Mouse (Mus musculus): ENCODE results near the gene Cdc34.
"Not testable (repeated sequence)": the region's sequence is repeated elsewhere in the genome, so short reads cannot be mapped to it uniquely, and the experiment has no call there.

Gene Cdc34

DNA sequence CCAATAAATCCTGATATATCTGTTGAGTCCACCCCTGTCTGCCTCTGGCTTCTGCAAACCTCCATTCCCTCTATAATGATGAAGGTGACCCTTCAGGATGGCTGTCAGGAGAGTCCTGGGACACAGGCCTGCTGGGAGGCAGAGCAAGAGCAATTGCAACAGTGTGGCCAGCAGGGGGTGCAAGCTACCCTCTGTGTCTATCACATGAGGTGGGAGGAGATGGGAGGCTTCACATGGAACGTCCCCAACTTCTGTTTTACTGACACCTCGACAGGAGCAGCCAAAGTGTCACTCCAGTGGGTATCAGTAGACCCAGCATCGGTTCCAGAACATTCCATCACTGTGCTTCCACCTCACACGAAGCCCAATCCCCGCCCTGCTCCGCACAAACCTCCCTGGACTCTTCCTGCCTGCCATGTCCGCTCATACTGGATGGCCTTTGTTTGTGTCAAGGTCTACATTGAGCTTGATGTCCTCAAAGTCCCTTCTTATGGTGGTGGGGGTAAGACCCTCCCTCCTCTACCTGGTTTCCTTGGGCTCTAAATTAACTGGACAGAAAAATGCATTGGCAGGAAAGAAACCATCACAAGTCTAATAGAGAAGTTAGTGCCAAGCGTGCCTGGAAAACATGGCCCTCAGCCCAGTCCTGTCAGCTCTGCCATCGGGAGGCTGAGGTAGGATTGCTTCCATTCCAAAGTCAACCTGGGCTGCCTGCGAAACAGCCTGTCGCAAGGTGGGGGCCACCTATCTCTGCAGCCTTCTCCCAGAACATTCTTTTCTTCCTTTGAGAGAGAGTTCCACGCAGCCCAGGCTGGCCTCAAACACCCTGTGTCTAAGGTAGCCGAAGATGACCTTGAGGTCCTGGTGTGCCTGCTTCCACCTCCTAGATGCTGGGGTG lies 13.5 kb downstream of the Cdc34 start:
- peak; percentile 58 to 74 for DNase-seq (ENCODE audit: low spot score in 2 of 2)

DNA sequence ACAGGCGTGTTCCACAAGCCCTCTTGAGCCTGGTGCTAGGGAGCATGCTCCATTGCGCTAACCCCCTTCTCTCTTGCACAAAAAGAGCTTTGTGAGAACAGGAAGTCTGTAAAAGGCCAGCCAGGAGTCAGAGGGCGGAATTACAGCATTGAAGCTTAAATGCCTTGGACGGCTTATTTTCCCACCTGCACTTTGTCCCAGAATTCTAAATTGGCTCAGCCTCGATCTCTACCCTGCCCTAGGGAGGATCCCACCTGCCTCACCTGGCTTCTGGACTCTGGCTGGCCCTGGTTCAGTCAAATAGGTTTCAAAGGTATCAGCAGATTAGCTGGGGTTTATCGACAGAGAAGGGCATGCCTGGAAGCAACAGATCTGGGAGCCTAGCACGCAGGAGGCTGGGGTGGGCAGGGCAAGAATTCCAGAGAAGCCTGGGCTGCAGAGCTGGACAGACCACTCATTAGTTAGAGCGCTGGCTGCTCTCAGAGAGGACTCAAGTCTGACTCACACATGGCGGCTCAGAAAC lies 14.2 kb downstream of the Cdc34 start:
- DNase-seq (ENCODE audit: low spot score in 2 of 2) = no peak

DNA sequence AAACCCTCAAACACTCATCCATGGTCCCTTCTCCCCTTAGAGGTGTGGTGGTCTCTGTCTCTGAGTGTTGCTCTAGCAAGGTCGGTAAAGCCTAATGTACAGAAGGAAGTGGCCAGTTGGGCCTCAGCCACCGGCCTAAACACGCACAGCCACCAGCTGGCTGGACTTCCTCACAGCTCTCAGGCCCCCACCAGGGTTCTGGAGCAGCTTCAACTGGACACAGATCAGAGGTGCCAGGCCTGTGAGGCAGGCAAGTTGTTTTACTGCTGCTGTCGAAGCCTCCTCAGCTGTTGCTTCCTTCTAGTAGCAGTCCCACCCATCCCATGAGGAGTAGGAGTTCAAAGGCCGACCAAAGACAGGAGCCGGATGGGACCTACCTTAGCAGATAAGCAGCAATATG lies 15.9 kb downstream of the Cdc34 start:
- DNase-seq (ENCODE audit: low spot score in 2 of 2) = no peak

DNA sequence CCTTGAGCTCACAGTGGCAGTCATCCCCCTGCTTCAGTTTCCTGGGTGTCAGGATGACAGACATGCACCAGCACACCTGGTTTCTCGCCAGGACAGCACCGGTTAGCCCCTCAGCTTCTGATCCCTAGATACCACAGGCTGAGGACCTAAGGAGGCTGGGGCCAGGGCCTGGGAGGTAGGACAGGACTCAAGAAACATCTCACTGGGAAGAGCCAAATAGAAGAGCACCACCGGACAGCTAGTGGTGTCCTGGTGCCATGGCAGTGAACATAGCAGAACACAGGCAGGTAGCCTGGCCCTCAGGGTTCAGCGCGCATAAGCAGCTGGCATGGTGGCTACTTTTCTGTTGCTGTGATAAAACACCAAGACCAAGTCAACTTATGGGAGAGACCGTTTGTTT lies 16.5 kb downstream of the Cdc34 start:
- DNase-seq (ENCODE audit: low spot score in 2 of 2) = no peak

DNA sequence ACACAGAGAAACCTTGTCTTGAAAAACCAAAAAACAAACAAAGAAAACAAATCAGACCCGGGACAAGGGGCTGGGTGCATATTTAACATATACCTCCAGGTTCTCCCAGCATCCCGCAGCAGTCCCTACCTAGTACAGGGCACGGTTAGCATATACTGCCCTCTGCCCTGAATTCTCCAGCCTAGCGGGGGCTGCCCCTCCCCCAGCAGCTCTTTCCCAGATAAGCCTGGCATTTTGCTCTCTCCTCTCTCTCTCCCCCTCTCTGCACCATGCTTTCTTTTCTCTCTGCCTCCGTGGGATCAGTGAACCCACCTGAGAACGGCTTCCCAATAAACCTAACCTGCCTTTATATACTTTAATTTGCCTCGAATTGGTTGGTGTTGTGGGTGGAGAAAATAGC lies 18.7 kb downstream of the Cdc34 start:
- no peak for DNase-seq (ENCODE audit: low spot score in 2 of 2)

DNA sequence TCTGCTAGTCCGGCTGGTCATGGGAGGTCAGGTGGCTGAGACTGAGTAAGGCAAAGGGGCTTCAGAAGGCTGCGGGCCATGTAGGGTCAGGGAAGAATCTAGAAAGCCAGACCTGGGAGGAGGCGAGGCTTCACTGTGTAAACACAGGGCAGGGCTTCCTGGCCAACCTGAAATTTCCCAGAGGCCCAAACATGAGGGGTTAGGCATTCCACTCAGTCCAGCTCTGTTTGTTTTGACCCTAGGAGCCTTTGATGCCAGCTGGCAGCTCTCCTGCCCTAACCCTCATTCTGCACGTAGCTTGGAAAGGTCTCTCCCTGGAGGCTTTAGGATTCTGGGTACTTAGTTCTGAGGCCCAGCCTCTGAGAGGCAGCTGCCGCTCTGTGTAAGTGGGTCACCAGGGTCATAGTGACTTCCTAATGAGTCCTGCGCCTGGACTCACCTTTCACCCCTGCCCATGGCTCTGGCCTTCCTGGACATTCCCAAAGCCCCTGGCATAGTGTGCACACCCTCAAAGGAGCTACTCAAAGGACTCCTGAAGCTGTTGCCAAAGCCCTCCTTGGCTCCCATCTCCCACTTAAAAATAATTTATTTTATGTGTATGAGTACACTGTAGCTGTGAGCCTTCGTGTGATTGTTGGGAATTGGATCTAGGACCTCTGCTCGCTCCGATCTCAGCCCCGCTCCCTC lies 19.6 kb downstream of the Cdc34 start:
- no peak for DNase-seq (ENCODE audit: low spot score in 2 of 2)

DNA sequence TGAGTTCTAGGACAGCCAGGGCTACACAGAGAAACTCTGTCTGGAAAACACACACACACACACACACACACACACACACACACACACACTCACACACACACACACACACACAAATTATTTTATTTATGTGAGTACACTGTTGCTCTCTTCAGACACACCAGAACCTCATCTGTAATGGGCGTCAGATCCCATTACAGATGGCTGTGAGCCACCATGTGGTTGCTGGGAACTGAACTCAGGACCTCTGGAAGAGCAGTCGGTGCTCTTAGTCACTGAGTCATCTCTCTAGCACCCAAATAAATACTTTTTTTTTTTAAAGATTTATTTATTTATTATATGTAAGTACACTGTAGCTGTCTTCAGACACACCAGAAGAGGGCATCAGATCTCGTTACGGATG lies 21.0 kb downstream of the Cdc34 start:
- DNase-seq (ENCODE audit: low spot score in 2 of 2) = not testable (repeated sequence)

DNA sequence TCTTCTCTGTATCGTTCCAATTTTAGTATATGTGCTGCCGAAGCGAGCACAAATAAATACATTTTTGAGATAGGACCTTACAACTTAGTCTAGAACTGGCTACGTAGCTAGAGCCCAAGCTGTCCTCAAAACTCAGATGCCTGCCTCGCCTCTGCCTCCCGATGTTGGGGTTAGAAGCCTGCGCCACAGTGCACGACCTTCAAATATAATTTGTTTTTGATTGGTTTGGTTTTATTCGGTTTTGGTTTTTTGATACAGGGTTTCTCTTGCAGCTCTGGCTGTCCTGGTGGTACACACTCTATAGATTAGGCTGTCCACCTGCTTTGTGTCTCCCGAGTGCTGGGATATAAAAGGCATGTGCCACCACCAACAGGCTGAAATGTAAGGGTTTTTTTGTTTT lies 21.5 kb downstream of the Cdc34 start:
- DNase-seq (ENCODE audit: low spot score in 2 of 2) = no peak

DNA sequence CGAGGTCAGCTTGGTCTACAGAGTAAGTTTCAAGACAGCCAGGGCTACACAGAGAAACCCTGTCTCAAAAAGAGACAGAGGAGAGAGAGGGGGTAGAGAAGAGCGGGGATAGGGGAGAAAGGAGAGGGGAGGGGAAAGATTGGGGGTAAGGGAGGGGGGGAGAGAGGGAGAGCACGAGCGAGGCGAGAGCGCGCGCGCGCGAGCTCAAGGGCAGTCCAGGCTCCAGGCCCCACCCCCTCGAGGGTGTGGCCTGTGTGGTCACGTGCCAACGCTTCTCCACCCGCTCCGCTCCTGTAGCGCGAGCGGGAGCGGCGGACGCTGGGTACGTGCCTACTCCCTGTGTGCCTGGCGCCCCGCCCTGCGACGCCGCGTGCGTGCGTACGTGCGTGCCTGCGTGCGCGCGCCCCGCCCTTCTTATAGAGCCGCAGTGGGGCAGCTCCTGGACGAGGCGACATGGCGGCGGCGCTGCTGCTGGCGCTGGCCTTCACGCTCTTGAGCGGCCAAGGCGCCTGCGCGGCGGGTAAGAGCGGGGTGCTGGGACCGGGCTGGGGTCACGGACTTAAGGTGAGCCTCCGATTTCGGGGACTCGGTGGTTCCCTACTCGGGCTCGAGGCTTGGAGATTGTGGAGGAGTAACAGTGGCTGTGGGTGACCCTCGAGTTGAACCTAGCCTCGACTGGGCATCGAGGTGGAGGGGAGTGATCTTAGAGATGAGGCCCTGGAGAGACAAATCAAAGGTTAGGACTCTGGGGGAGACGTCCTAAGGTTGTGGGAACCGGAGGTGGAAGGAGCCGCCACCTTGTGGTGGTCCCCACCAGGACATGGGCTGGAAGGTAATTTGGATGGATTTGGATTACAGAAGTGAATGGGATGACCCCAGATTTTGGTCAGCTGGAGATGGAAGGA lies 22.3 kb downstream of the Cdc34 start, which contains the start of gene Bsg:
Bsg (plus strand) TSS at position 427 of the 905 bp plus-strand sequence.
- peak; percentile 96 to 97 for DNase-seq (ENCODE audit: low spot score in 2 of 2)

DNA sequence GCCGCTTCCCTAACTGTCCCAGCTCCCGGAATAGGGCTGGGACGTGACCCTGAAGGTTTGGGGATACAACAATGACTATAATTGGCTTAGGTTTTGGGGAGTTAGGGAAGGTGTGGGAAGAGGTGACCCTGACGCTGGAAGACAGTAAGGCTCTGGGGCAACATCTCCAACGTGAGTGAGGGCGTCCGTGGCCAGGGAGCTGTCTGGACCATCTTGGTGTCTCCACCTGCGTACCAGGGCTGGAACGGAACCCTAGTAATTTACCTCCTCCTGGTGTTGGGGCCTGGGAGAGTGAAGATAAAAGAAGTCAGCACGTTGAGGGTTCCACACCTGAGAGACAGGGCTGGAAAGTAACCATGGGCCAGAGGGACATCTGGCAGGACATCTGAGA lies 23.0 kb downstream of the Cdc34 start:
- no peak for DNase-seq (ENCODE audit: low spot score in 2 of 2)

DNA sequence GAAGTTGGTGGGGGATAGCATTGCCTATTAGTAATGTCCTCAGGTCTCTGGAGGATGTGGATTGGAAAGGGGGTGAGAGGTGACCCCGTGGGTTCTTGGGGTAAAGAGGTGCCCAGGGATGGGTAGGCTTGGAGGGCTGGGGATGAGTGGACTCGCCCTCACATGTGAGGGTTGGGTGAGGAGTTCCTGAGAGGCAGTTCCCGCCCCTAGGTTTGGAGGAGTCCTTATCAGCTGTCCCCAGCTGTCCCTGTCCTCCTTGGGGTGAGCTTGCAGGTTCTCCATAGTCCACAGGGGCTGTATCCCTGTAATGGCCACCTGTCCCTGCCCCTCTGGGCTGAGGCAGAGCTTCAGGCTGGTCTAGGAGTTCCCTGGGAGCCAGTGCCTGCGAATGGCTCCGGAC lies 24.0 kb downstream of the Cdc34 start:
- no peak for DNase-seq (ENCODE audit: low spot score in 2 of 2)

DNA sequence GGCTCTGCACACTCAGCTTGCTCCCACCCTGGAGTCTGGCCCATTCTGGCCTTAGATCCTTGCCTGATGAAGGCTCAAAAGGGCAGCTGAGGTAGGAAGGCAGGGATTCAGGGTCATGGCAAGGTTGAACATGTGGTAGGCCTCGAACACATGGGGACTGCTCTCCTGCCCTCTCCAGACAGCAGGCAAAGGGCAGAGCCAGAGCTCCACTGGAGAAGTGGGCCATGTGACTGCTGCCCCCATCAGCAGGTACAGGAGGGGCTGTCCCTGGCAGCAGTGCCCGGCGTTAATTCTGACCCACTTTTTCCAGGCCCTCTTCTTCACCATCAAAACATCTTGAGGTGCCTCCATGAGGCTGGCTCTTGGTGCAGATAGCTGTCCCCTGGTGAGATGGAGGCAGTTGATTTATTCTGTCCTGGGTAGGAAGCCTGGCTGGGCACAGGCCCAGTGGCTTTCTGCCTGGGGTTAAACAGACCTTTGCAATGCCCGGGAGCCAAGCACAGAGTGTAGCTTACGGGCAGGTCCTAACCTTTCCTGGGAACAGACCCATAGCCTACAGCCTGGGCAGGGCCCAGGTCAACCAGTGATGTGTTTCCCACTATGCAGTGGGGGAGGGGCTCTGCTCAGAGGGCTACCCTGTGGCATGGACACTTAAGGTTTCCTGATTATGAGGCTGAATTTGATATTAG lies 24.6 kb downstream of the Cdc34 start:
- DNase-seq (ENCODE audit: low spot score in 2 of 2) = no peak

DNA sequence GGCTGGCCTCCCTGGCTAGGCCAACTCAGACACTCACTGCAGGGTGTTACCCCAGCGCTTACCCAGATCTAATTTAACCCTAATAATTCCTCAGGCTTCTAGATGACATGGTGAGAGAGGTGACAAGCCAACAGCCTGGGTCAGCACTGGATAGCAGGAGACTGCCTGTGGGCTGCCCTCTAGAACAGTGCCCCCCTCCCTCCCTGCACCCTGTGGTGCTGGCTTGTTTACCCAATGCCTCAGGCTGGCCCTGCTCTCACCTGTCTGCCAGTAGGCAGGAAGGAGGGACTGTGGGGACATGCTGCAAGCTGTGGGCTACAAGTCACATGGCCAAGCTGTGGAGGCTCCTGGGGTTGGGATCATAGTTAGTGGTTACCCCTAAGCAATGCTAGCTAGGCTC lies 25.2 kb downstream of the Cdc34 start:
- DNase-seq (ENCODE audit: low spot score in 2 of 2) = no peak

DNA sequence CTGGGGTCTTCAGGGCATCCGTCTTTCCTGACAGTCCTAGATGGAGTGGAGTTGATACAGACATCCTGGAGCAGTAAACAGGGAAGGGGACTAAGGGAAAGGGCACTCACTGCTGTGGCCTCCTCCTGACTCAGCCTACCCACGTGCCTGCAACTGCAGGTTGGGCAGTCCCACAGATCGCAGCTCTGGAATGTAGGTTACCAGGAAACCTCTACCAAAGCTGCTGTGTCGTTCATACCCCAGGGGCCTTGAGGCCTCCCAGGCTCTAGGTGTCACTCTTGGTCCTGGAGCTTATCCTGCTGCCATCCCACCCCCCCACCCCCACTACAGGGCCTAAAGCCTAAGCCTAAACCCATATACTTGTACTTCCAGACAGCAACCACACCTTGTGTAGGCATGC lies 25.8 kb downstream of the Cdc34 start:
- no peak for DNase-seq (ENCODE audit: low spot score in 2 of 2)

DNA sequence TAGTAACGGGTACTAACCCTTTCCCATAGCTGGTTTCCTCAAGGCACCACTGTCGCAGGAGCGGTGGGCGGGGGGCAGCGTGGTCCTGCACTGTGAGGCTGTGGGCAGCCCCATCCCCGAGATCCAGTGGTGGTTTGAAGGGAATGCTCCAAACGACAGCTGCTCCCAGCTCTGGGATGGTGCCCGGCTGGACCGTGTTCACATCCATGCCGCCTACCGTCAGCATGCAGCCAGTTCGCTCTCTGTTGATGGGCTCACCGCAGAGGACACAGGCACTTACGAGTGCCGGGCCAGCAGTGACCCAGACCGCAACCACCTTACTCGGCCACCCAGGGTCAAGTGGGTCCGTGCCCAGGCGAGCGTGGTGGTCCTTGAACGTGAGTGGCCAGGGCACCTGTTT lies 26.7 kb downstream of the Cdc34 start:
- DNase-seq (ENCODE audit: low spot score in 2 of 2) = no peak

DNA sequence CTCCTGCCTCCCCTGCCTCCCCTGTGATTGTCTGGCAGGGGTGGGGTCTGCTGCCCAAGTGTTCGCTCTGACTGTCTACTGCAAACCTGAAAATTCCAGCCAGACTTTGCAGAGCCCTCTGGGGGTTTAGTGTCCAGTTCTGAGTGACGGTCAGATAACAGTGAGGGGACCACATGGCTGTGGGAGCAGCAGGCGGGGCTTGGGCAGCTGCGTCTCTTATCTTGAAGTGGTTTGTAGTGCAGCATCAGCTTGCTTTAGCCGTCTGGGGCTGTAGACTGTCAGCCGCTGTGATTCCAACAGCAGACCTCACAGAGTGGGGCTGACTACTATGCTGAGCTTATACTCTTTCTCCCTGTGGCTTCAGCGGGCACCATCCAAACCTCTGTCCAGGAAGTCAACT lies 27.3 kb downstream of the Cdc34 start:
- no peak for DNase-seq (ENCODE audit: low spot score in 2 of 2)

DNA sequence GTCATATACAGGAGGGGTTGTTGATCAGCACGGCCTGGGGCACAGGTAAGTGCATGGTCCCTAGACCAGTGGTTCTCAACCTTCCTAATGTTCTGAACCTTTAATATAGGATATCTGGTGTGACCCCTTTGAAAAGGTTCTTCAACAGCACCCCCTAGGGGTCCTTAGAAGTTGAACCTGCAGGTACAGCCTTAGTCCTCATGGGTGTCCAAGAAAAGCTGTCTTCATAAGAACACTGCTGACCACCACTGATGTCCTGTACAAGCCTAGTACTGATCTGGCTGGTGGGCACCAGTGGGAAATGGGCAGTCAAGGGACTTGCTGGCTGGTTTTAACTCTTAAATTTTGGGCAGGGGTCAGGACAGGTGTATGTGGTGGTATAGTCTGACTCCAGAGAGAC lies 30.0 kb downstream of the Cdc34 start:
- DNase-seq (ENCODE audit: low spot score in 2 of 2) = peak in 1 of 2 experiments; percentile 26

DNA sequence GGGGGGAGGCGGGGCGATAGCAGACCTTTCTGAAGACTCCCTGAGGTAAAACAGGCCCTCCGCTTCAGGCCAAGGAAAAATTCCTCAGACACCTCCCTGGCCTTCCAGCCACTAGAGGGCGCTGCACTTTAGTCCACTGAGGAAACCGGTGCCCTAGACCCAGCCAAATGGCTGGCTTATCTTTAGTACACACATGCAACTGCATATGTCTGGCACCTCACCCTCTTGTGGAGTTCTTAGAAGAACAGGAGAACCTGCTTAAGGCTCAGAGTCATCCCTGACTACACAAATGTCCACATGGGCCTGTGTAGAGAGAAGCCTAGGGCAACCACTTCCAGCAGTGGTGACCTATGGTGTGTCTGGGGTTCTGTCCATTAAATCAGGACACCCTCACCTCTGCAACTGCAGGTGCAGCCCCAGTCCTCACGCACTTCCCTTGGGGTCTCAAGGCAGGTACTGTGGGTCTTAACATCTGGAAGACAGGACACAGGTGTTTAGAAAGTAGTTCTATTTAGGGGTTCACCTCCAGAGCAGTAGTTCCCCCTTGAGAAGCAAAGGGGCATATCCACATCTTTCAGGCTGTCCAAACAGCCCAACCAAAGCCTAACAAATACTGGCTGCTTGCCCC lies 30.6 kb downstream of the Cdc34 start:
- peak; percentile 65 to 77 for DNase-seq (ENCODE audit: low spot score in 2 of 2)

DNA sequence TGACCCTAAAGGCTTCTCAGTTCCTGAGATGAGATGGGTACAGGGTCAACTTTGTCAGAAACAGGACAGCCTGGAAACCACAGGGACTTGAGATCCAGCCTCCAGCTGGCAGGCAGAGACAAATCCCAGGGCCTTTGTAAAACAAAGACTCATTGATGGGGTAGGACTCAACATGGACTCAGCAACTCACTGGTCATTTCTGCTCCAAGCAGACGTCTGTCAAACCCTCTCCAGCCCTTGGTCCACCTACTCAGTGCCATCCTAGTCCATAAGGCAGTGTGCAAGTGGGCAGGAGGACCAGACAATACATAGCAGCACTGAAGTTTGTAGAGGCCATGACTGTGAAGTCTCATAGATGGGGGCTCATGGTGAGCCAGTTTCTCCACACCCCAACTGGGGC lies 31.2 kb downstream of the Cdc34 start:
- DNase-seq (ENCODE audit: low spot score in 2 of 2) = no peak

DNA sequence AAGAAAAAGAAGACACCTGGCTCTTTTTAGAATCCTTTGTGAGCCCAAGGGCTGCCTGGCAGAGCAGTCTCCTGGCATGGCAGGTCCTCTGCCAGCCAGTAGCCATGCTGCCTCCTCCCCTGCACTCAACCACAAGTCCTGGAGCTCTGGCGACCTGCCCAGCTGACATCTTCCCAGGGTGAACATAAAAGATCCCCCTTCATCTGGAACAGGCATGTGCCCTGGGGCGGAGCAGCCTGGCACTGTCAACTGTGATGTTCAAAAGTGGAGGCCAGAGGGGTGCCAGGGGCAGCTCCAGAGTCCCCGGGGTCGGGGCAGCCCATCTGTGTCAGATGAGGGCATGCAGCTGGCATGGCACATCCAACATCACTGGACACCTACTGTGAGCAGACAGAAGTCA lies 33.0 kb downstream of the Cdc34 start:
- no peak for DNase-seq (ENCODE audit: low spot score in 2 of 2)
